Mouse (Mus musculus) liver, embryonic 14.5 days (tissue): ENCODE data around the gene Usp12. TPM values are rescaled to one million over a fixed set of nuclear protein-coding genes. Genes with fewer than 3 reads are reported as not detected.

ENCODE experiments used
- ATAC-seq: fragments of 200-750 bp; cut with Nextera tagmentation; 2 replicates; pipeline ENCODE4 v1.8.0; 2017; ENCODE audit warnings: moderate number of reproducible peaks, mild to moderate bottlenecking, moderate library complexity; ENCODE audit not compliant: insufficient read depth
- DNase-seq, 3 experiments: peaks; one replicate each; pipeline ENCODE4 v3.0.0-alpha.2; 2012 to 2013; ENCODE audit warnings: low read depth in 3 of 3, low spot score in 3 of 3
- H3K27ac ChIP-seq: fragments of 300-500 bp; sonication (generic); 2 replicates; pipeline ENCODE4 v1.5.1; 2014; ENCODE audit warnings: moderate library complexity, mild to moderate bottlenecking, control low read depth, inconsistent platforms
- H3K27me3 ChIP-seq: fragments of 300-500 bp; sonication (generic); 2 replicates; pipeline ENCODE4 v1.6.1; 2014; ENCODE audit warnings: mild to moderate bottlenecking, low read length, moderate library complexity; ENCODE audit not compliant: control insufficient read depth, insufficient read depth
- H3K36me3 ChIP-seq: fragments of 300-500 bp; sonication (generic); replicated peaks from 2 replicates; pipeline ENCODE4 v1.6.1; 2014; ENCODE audit warnings: low read depth; ENCODE audit not compliant: control insufficient read depth, insufficient read depth
- H3K4me1 ChIP-seq, 2 experiments: fragments of 200-500 bp in 1 of 2; fragments of 300-500 bp in 1 of 2; sonication (generic) in 1 of 2; replicated peaks; 2 replicates each; pipeline ENCODE4 v1.6.1; 2012 to 2014; ENCODE audit warnings: antibody characterized with exemption in 1 of 2, inconsistent platforms in 1 of 2, low read length in 1 of 2; ENCODE audit not compliant: control insufficient read depth in 2 of 2, insufficient read depth in 2 of 2
- H3K4me2 ChIP-seq: fragments of 300-500 bp; sonication (generic); 2 replicates; pipeline ENCODE4 v1.6.1; 2014; ENCODE audit warnings: low read depth, mild to moderate bottlenecking, control low read depth, moderate library complexity
- H3K4me3 ChIP-seq, 2 experiments: fragments of 200-500 bp in 1 of 2; fragments of 300-500 bp in 1 of 2; sonication (generic) in 1 of 2; 2 replicates each; pipeline ENCODE4 v1.5.1; 2012 to 2014; ENCODE audit warnings: low read depth in 2 of 2, low read length in 2 of 2, mild to moderate bottlenecking in 2 of 2, control low read depth in 1 of 2, inconsistent platforms in 1 of 2, moderate library complexity in 1 of 2; ENCODE audit not compliant: insufficient read depth in 1 of 2
- H3K9ac ChIP-seq: fragments of 300-500 bp; sonication (generic); replicated peaks from 2 replicates; pipeline ENCODE4 v1.6.1; 2014; ENCODE audit warnings: mild to moderate bottlenecking, control low read depth, moderate library complexity
- H3K9me3 ChIP-seq: fragments of 300-500 bp; sonication (generic); 2 replicates; pipeline ENCODE4 v1.6.1; 2016; ENCODE audit warnings: low read length, mixed read lengths; ENCODE audit not compliant: control insufficient read depth
- CTCF ChIP-seq: IDR thresholded peaks from 2 replicates; pipeline ENCODE4 v1.5.1; 2016; ENCODE audit warnings: antibody characterized with exemption, low read depth, control low read depth
- EP300 ChIP-seq: IDR thresholded peaks from 2 replicates; pipeline ENCODE4 v1.6.1; 2016; ENCODE audit warnings: antibody characterized with exemption, low read depth
- WGBS: fragments of 180-500 bp; shearing (Covaris S2); extraction: QIAGEN DNeasy Blood & Tissue Kit; methylation state at CpG from one replicate; pipeline ENCODE4 v1.1.7; 2014; ENCODE audit not compliant: insufficient replicate concordance; 5-methylcytosine and 5-hydroxymethylcytosine counted together
- polyA plus RNA-seq, 2 experiments: library from polyadenylated mRNA; depleted of rRNA in 1 of 2; stranded (reverse) in 1 of 2; unstranded in 1 of 2; fragments of >200 nt; fragmentation: Nextera tagmentation in 1 of 2; extraction: Ambion mirVana in 1 of 2; gene quantifications; 2 replicates each; pipeline versions ENCODE4 v1.2.1 to v1.2.3; 2012 to 2014

Usp12 gene
- polyA plus RNA-seq, 2 experiments, result 4.9 to 7.0 TPM

DNA sequence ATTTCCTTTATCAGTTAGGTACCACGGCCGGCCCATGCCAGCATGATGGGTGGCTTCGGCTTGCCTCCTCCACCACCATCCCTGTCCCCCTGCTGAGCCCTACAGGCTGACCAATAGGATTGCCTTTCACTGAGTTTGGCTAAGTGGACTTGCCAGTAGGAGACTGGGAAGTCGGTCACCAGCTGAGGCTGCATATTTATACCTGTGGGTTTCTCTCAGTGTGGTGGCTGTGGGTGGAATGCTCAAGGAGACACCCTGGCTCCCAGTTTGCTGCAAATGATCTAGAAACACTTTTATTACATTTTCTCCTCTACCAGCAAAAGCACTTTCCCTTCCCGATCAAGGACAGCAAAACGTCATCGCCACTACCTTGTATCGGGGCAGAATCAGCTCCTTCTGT lies 22.8 kb upstream of the Usp12 start:
- DNase-seq, result no peak
- Histone ChIP-seq H3K4me3 (no peak overlapping the region), H3K9ac (no peak overlapping the region), H3K36me3 (no peaks in the 10 kb centered on the region), H3K4me2 (no peak overlapping the region), H3K9me3 (no peaks in the 10 kb centered on the region), H3K27me3 (no peaks in the 10 kb centered on the region), H3K27ac (no peak overlapping the region), H3K4me1 (no peaks in the 10 kb centered on the region; a peak in 1 of 4 replicates)
- ATAC-seq, result no peak
- TF ChIP-seq CTCF (no peak), EP300 (no peak)
- WGBS, result 76% methylated on average over 8 of the region's 8 CpGs

DNA sequence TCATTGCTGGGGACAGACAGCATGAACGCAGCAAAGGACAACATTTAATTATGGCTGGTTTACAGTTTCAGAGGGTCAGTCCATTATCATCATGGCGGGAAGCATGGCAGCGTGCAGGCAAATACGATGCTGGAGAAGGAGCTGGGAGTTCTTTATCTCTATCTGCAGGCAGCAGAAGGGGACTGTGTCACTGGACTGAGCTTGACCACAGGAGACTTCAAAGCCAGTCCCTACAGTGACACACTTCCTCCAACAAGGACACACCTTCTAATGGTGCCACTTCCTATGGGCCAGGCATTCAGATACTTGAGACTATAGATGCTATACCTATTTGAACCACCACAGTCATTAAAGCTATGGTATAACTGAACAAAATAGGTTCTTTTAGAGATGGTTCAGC lies 20.6 kb upstream of the Usp12 start:
- ATAC-seq (no peak), DNase-seq (no peak)
- Histone ChIP-seq H3K4me2 (no peak overlapping the region), H3K27ac (no peak overlapping the region), H3K4me3 (no peak overlapping the region), H3K27me3 (no peaks in the 10 kb centered on the region), H3K36me3 (no peaks in the 10 kb centered on the region), H3K4me1 (no peaks in the 10 kb centered on the region; a peak in 1 of 4 replicates), H3K9me3 (no peaks in the 10 kb centered on the region), H3K9ac (no peak overlapping the region)
- TF ChIP-seq EP300 (no peak), CTCF (no peak)
- WGBS, result 25% methylated on average over 4 of the region's 4 CpGs

GRCm38 (mm10) chr5:146813421-146813820 lies 18.6 kb upstream of the Usp12 start:
- no peak overlapping the region for H3K4me2 ChIP-seq
- H3K9me3 ChIP-seq, result no peaks in the 10 kb centered on the region
- WGBS, result 68% methylated on average over 4 of the region's 4 CpGs
- no peak for DNase-seq
- no peaks in the 10 kb centered on the region for H3K27me3 ChIP-seq
- no peak overlapping the region for H3K9ac ChIP-seq
- TF ChIP-seq CTCF, result peak; percentile 33; the same call in 1 of the 2 replicates
- no peak for TF ChIP-seq EP300
- no peaks in the 10 kb centered on the region for H3K36me3 ChIP-seq
- H3K4me3 ChIP-seq, result no peak overlapping the region
- H3K4me1 ChIP-seq, result no peaks in the 10 kb centered on the region
- H3K27ac ChIP-seq, result no peak overlapping the region
- ATAC-seq, result no peak

- TF ChIP-seq CTCF (no peak), EP300 (no peak)
- ATAC-seq (no peak), DNase-seq (no peak)
- no peak overlapping the region for H3K4me3 ChIP-seq
- WGBS, result 83% methylated on average over 5 of the region's 5 CpGs
- H3K36me3 ChIP-seq, result no peaks in the 10 kb centered on the region
- no peaks in the 10 kb centered on the region for H3K9me3 ChIP-seq
- no peak overlapping the region for H3K9ac ChIP-seq
- no peaks in the 10 kb centered on the region for H3K27me3 ChIP-seq
- H3K4me1 ChIP-seq, result no peaks in the 10 kb centered on the region
- H3K27ac ChIP-seq, result no peak overlapping the region
- no peak overlapping the region for H3K4me2 ChIP-seq
These were observed 18.1 kb upstream of the Usp12 start for GRCm38 (mm10) chr5:146812866-146813265.

GRCm38 (mm10) chr5:146809951-146810350 lies 15.1 kb upstream of the Usp12 start:
- H3K9ac ChIP-seq, result no peak overlapping the region
- no peak overlapping the region for H3K4me3 ChIP-seq
- H3K9me3 ChIP-seq, result no peaks in the 10 kb centered on the region
- no peaks in the 10 kb centered on the region for H3K4me1 ChIP-seq
- DNase-seq (no peak), ATAC-seq (no peak)
- no peaks in the 10 kb centered on the region for H3K27me3 ChIP-seq
- no peak overlapping the region for H3K4me2 ChIP-seq
- H3K36me3 ChIP-seq, result no peaks in the 10 kb centered on the region
- TF ChIP-seq EP300, result no peak
- no peak for TF ChIP-seq CTCF
- WGBS, result 62% methylated on average over 5 of the region's 5 CpGs
- no peak overlapping the region for H3K27ac ChIP-seq
